Mouse (Mus musculus): Measurements from ENCODE around the gene Scarf1.

DNA sequence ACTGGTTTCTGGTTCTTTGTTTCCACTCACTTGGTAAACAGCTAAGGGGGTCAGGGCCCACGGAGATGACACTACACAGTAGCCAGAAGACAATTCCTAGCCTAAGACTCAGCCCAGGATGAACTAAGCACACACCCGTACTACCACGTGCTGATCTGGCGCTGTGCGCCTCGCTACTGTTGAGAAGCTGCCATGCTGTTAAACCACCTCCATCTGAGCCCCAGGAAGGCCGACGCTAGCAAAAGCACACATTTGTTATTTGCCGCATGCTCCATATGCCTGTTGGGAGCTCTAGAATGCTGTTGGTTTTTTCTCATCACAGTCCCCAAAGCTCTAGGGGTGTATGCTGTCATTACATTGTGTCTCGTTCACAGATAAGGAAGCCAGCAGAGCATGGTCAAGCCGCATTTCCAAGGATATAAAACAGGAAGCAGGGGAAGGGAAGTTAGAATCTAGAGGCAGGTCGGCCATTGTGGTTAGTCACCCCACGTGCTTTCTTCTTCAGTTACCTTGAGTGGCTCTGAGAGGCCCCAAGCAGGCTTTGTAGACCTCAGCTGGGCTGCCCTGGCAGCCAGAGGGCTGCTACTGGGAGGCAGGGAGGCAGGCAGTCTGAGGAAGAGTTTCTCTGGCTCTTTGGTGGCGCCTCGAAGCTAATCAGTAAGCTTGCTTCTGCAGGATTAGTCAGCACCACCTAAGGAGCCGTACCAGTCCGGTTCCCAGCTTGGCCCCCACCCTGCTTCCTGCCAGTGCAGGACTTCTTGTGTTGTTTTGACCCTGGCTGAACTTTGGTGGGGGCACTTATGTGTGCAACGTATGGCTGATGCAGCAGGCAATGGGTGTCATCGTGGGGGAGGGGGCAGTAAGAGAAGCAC lies 27.6 kb downstream of the Scarf1 start:
- TF ChIP-seq POLR2A (IDR thresholded peaks at IDR 0.05; ENCODE audit: borderline replicate concordance, control insufficient read depth, low read depth, low read length) (no peak), CTCF (IDR thresholded peaks at IDR 0.05; ENCODE audit: control insufficient read depth, insufficient read depth, low read length) (no peak)
